Mouse (Mus musculus): ENCODE measurements at regions not wholly inside any gene's neighbourhood (a gene's known extent, or its start where the extent isn't known, plus 50 kb on each side); places are given as distances from the start of the nearest gene placed in this dataset.

- TF ChIP-seq CTCF (conservative IDR thresholded peaks at IDR 0.05 in 1 of 2, IDR thresholded peaks at IDR 0.05 in 1 of 2; ENCODE audit: low read depth in 2 of 2, low read length in 2 of 2) (no peak), KAT2A (IDR thresholded peaks at IDR 0.05; ENCODE audit: insufficient replicate concordance, low read length) (no peak), POLR2AphosphoS2 (IDR thresholded peaks at IDR 0.05; ENCODE audit: low read depth, low read length) (no peak), JUND (conservative IDR thresholded peaks at IDR 0.05; ENCODE audit: low read depth, low read length) (no peak), POLR2A (IDR thresholded peaks at IDR 0.05; ENCODE audit: low read depth, low read length) (no peak), ELF1 (IDR thresholded peaks at IDR 0.05; ENCODE audit: low read depth, low read length) (no peak), USF1 (IDR thresholded peaks at IDR 0.05; ENCODE audit: low read depth, low read length) (no peak), MYC (IDR thresholded peaks at IDR 0.05; ENCODE audit: low read depth, low read length) (no peak), NRF1 (IDR thresholded peaks at IDR 0.05; ENCODE audit: low read depth, low read length) (no peak)
These were observed 119.9 kb upstream of the Csl start for GRCm38 (mm10) chr10:99879362-99879761.

Data from CH12.LX (cell line).